Mouse (Mus musculus): ENCODE measurements at regions not wholly inside any gene's neighbourhood (a gene's known extent, or its start where the extent isn't known, plus 50 kb on each side); places are given as distances from the start of the nearest gene placed in this dataset.

DNA sequence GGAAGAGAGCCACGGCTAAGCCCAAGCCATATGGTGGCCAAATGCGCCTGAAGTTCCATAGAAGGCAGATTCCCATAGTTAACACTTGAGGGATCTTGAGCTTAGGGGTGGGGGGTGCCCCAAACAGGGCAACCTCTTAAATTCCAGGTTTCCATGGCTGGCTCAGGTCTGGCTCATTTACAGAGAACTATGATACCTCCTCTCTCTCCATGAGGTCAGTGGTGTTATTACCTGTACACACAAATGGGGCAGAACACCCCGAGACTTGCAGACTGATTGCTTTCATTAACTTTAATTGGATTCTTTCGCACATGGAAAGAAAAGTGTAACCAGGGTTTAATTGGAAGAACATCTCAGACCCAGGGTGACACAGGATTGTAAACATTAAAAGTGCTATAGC, 177.1 kb upstream of the Klhl29 start:
- no peak for DNase-seq (ENCODE audit: low spot score in 2 of 2)

DNA sequence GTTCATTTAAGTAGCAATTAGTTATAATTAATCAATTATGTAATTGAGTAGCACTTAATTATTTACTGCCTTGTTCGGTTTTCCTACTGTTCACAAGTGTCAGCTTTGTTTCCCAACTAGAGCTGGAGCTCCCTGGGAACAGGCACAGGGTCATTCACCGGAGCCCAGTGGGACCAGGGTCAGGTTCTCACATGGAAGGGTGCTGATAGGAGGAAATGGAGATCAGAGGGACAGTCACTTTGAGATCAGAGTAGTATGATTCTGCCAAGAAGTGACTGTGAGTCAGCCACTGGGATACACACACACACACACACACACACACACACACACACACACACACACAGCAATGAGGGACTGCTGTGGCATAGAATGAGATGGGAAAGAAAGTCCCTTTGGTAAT, 176.4 kb upstream of the Klhl29 start:
- no peak for DNase-seq (ENCODE audit: low spot score in 2 of 2)

DNA sequence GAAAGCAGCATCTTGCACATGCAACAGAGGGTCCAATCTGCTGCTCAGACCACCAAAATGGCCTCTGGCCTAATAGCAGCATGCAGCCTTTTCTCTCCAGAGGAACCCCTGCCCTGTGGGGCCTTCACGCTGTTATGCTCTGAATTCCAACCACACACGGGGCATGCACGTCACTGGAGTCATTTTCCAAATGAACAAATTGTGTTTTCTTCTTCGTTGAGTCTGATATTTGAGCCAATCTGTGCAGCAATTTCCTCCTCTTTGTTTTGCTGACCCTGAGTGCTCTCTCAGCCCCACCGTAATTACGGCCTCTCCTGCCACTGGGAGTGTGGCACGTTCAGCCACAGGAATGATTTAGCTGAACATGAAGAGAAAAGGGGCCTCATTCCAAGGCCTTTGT, 174.3 kb upstream of the Klhl29 start:
- DNase-seq (ENCODE audit: low spot score in 2 of 2) = no peak

DNA sequence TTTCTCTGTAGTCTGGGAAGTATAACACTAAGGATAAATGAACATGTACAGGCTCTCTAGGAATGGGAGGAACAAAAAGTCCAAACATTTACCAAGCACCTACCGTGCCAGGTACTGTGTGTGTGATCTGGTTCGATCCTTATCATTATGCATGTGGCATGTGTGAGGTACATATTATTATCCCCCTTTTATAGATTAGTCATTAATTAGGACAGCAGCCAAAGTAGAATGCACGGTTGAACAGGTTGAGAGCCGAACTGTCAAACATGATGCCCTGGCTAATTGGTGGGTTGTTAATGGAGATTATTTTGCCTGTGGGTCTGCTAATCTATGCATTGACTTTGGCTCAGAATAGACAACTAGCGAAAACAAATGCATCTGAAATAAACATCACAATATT, 172.2 kb upstream of the Klhl29 start:
- DNase-seq (ENCODE audit: low spot score in 2 of 2) = no peak

DNA sequence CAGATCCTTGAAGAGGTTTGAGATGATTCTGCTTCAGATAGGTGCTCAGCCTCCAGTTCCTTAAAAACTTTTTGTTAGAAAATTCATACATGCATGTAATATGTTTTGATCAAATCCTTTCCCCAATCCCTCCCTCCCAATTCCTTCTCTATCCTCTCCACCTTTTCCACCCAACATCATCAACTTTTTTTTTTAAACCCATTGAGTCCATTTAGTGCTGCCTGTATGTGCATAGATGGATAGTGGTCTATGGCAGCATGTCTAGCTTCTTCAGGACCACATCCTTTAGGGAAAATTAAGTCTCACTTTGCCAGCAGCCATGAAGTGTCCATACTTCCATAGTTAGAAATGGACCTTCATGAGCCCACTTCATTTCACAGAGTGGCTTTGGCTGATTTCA, 167.2 kb upstream of the Klhl29 start:
- DNase-seq (ENCODE audit: low spot score in 2 of 2) = no peak

DNA sequence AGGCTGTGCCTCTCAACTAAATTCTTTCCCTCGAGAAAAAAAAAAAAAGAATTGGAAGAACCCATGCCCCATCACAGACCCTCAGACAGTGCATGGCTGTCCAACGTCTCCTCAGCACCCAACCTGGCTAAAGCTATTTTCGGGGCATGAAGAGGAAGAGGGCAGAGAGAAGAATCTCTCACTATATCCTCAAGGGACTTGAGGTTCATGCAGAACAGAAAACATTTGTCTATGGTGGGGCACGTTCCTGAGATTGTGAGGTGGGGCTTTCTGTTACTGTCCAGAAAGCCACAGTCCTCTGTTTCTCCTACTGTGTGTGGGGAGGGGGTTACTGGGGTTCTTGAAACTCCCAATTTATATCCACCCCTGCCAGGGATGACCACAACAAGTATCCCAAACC, 120.8 kb upstream of the Klhl29 start:
- DNase-seq (ENCODE audit: low spot score in 2 of 2) = no peak

DNA sequence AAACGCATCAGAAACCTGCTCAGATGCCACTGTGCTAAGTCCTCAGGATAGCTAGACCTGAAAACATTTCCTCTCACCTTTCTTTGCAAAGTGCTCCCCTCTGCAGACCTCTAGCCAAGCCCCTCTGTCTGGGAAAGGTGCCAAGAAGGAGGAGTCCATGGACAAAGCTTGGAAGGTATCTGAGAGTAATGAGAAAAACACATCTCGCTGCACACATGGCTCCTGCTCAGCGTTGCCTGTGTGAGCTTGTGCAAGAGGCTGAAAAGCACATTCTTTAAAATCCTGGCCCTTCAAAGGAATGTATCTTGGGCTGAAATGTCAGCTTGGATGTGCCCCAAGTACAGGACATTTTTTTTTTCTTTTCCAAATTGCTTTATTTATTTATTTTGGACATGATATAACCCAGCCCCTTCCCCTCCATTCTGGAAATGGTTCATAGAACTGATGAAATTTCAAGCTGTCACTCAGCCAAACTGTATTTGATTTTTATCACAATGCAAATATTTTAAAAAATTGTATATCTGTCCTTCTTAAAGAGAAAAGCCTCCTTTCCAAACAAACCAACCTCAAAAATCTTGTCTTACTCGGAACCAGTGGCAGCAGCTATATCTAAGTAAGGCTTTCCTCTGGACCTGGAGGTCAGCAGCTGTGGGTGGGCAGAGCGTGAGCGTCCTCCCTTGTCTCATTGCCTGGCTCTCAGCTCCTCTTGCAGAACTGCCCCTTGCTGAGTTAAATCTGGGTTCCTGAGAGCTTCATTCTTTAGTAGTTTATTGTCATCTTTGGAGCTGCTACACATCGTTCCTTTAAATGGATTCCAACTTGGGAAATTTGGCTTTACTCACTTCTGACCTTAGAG, 119.4 kb upstream of the Klhl29 start:
- DNase-seq (ENCODE audit: low spot score in 2 of 2) = no peak

DNA sequence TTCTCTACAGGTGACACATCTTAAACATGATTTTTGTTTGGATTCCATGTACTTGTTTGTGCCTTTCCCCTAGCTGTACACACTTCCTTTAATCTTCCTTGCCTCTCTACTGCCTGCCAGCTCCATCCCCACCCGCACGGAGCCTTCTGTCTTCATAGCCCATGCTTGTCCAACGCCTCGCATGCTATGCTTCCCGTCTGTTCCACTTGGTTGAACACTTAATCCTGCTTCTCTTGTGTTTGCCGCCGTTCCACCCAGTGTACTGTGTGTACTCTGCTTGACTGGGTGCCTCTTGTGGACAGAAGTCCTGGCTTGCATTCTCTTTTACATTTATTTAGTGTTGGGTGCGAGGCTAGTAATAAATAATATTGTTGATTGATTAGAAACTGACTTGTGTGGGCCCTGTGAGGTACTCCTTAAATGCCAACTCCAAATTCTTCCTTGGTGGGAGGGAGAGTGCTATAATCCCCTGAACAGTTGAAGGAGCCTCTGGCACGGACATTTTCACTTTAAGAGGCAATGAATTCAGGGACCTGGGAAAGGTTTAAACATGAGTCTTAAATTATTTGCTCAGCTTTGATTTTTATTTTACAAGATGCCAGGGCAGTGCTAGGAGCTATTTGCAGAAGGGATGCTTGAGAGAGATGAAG, 88.9 kb upstream of the Klhl29 start:
- no peak for DNase-seq (ENCODE audit: low spot score in 2 of 2)

DNA sequence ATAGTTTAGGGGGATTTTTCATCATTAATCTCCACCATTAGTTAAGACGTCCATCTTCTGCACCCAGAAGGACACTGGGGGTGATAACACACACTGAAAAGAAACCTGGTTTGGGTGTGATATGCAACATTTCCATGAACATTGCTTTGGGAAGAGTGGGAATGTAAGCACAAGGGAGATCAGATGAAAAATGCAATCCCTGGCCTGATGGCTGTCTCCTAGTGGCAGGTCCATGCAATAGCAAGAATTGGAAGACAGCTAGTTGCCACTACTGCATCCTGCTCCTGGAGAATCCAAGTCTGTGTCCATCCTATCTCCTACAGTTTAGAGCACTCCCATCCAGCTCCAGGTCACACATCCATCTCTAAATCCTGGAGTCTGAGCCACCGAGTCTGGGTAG, 77.7 kb upstream of the Klhl29 start:
- DNase-seq (ENCODE audit: low spot score in 2 of 2) = no peak

DNA sequence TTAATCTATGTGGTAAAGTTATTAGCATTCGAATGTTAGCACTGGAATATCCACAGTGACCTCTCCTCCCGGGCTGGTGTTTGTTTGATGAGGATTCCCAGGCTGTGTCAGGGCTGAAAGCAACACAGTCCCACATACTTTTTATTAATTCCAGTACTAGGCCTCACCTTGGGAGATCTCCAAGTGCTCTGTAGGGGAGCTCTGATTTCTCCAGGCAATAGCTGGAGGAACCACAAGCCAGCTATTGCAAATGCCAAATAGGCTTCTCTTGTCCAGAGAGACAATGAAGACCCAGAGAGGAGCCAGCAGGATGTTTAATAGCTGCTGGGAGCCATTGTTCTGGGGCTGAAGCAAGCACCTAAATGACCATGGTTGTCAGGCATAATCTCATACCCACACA, 68.2 kb upstream of the Klhl29 start:
- no peak for DNase-seq (ENCODE audit: low spot score in 2 of 2)

DNA sequence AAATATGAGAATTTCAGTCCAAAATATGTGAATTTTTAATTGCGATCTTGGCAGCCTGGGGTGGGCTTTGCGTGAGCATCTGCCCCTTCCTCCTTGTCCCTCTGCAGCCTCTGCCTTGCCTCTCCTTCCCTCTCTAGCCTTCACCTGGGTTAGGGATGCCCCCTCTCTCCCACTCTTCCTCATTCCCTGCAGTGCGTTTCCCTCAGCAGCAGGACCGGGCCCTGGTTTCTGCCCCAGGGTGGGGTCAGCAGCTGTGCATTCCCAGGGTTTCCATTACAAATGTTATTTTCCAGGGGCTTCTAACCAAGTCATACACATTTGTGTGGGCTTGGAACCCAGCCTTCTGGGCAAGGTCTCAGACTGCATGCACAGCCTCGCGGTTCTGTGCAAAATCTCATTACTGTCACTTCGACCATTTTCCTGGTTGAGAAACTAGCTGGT, 67.6 kb upstream of the Klhl29 start:
- DNase-seq (ENCODE audit: low spot score in 2 of 2) = no peak

DNA sequence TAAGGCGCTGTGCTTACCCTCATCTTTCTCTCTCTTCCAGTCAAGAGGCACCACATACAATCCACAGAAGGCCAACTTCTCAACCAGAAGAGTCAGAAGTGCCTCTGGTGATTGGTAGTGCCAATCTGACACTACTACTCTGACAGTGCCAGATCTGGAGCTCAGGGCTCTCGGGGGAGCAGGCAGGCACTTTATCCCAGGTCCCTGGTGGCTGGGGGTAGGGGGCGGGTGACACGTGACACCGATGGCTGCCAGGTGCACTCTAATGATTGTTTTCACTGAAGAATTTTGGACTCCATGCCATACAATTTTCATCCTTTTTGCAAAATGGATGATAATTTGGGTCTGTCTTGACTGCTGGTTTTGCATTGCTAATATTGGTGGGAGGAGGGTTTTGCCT, 67.2 kb upstream of the Klhl29 start:
- DNase-seq (ENCODE audit: low spot score in 2 of 2) = no peak

DNA sequence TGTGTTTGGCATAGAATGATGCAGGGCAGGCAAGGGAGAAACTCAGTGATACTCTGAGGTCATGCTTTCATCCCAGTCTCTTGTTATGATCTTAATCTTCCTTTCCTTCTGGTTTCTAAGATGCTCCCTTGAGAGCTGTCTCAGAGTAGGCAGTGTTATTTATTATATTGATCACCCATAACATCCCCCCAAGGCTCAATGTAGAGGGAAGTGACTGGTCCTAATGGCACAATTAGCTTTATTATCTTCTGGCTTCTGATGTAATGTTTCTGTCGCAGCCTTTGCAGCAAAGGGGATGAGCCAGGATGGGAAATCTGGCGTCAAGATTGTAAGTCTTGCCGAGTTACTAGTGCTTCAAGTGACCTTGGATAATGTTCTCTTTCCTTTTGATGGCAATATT, 65.0 kb upstream of the Klhl29 start:
- no peak for DNase-seq (ENCODE audit: low spot score in 2 of 2)

DNA sequence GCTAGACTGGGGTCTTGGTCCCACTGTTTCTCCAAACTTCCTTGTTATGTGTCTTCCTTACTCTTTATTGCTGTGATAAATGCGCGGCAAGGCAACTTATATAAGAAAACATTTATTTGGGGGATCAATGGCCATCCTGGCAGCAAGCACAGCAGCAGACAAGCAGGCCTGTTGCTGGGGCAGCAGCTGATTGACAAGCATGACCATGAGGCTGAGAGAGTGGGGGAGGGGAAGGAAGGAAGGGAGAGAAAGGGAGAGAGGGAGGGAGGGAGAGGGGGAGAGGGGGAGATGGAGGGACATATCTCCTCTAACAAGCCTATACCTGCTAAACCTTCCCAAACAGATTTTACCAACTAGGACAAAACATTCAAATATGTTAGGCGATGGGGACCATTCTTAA, 60.4 kb upstream of the Klhl29 start:
- DNase-seq (ENCODE audit: low spot score in 2 of 2) = no peak

DNA sequence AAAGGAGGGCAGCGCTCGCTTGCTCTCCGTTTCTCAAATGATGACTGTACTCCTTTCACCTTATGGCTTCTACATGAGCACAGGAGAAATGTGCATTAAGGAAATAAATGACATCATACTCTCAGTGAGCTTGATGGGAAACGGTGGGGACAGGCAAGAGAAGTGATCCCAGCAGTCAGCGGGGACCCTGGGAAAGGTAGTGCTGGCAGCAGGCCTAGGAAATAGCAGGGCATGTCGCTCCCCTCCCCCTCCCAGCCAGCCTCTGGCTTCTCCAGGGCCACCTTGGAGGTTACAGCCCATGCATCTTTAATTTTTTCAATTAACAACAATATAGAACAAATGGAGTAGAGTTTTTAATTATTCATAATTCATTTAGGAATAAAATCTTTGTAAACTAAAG, 58.6 kb upstream of the Klhl29 start:
- no peak for DNase-seq (ENCODE audit: low spot score in 2 of 2)

DNA sequence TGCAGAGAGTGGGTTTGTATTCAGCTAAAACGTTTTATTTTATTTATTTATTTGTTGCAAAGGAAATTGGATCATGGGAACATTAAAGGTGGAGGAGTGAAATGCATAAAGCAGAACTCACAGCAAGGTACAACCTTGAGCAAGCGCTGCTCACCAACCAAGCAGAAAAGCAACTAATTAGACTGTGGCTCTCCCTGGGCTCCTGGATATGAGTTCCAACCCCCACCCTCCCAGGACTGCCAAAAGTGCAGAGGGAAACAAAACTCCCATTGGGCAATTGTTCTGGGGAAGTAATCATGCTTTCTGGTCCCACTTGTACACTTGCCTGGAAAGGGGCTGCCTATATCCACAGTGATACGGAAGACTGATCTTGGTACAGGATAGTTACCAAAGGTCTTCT, 57.2 kb upstream of the Klhl29 start:
- DNase-seq (ENCODE audit: low spot score in 2 of 2) = no peak

DNA sequence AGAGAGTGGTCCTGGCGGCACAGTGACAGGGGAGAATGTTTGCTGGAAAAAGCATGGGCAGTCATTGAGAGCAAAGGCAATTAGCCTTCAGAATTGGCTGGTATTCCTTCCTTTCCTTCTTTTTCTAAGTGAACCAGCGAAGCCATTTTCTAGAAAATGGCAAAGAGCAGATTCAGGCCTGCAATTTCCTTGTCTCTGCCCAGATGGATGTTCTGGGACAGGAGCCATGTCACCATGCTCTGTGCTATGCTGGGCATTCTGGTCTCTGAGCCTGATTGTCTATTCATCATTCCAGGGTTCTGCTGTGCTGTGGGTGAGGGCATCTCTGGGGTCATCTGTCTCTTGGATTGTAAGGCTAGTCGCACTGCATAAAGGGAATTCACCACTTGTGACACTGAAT, 53.3 kb upstream of the Klhl29 start:
- DNase-seq (ENCODE audit: low spot score in 2 of 2) = peak in 1 of 2 experiments; percentile 10

Measured in right cerebral cortex, postnatal 36 days (tissue).